Mouse (Mus musculus) left cerebral cortex, adult 9 months (tissue): ENCODE measurements around the gene Anapc15.

Experiments used
- DNase-seq, 2 experiments: peaks; one replicate each; pipeline ENCODE4 v3.0.0; 2022; ENCODE audit warnings: low spot score in 2 of 2

Gene Anapc15

GRCm38 (mm10) chr7:101863415-101863814, at the start of gene Anapc15:
Gene Anapc15, plus strand, starts transcription at chr7:101863715.
- DNase-seq: no peak

GRCm38 (mm10) chr7:101817861-101818401, 45.6 kb upstream of the Anapc15 start, which contains the start of gene Phox2a:
Gene Phox2a, plus strand, starts transcription at chr7:101818313.
- no peak for DNase-seq

- DNase-seq: no peak
Measured at GRCm38 (mm10) chr7:101820295-101821030, 43.1 kb upstream of the Anapc15 start.

GRCm38 (mm10) chr7:101821571-101822501, 41.7 kb upstream of the Anapc15 start:
- DNase-seq: no peak

GRCm38 (mm10) chr7:101822836-101823757, 40.4 kb upstream of the Anapc15 start:
- no peak for DNase-seq

- DNase-seq: no peak
Measured at GRCm38 (mm10) chr7:101823758-101824630, 39.5 kb upstream of the Anapc15 start.

- DNase-seq: no peak
Measured at GRCm38 (mm10) chr7:101830373-101830772, 33.1 kb upstream of the Anapc15 start.

GRCm38 (mm10) chr7:101831437-101831836, 32.1 kb upstream of the Anapc15 start:
- DNase-seq: no peak

GRCm38 (mm10) chr7:101832372-101832771, 31.1 kb upstream of the Anapc15 start:
- no peak for DNase-seq

GRCm38 (mm10) chr7:101833352-101833751, 30.2 kb upstream of the Anapc15 start:
- no peak for DNase-seq

- DNase-seq: no peak
Measured at GRCm38 (mm10) chr7:101833916-101834584, 29.5 kb upstream of the Anapc15 start.

- no peak for DNase-seq
Measured at GRCm38 (mm10) chr7:101834903-101835302, 28.6 kb upstream of the Anapc15 start.

- peak in 1 of 2 experiments; percentile 21 for DNase-seq
Measured at GRCm38 (mm10) chr7:101835457-101836109, 27.9 kb upstream of the Anapc15 start.

- peak in 1 of 2 experiments; percentile 42 for DNase-seq
Measured at GRCm38 (mm10) chr7:101836271-101837153, 27.0 kb upstream of the Anapc15 start.

GRCm38 (mm10) chr7:101837154-101837605, 26.3 kb upstream of the Anapc15 start:
- DNase-seq: no peak

- peak; percentile 56 to 84 for DNase-seq
Measured at GRCm38 (mm10) chr7:101837606-101838471, 25.7 kb upstream of the Anapc15 start, which contains the start of gene Inppl1. Gene Inppl1, minus strand, starts transcription at chr7:101838229.

- no peak for DNase-seq
Measured at GRCm38 (mm10) chr7:101844186-101844585, 19.3 kb upstream of the Anapc15 start.
